Mouse (Mus musculus) kidney, postnatal 0 days (tissue): Measurements from ENCODE around the gene Notch2. TPM values are rescaled to one million over a fixed set of nuclear protein-coding genes. Genes with fewer than 3 reads are reported as not detected.

Experiments used
- ATAC-seq: fragments of 200-750 bp; cut with Nextera tagmentation; replicated peaks from 2 replicates; pipeline ENCODE4 v1.8.0; 2017; ENCODE audit warnings: low read depth, moderate number of reproducible peaks, moderate TSS enrichment, moderate library complexity; ENCODE audit not compliant: low FRiP score
- DNase-seq: peaks from one replicate; pipeline ENCODE4 v3.0.0-alpha.2; 2016; ENCODE audit warnings: low spot score
- H3K27ac ChIP-seq: fragments of 300-500 bp; sonication (generic); 2 replicates; pipeline ENCODE4 v1.5.1; 2014; ENCODE audit warnings: mild to moderate bottlenecking
- H3K27me3 ChIP-seq: fragments of 300-500 bp; sonication (generic); 2 replicates; pipeline ENCODE4 v1.6.1; 2014; ENCODE audit warnings: low read length, mixed read lengths; ENCODE audit not compliant: insufficient read depth
- H3K36me3 ChIP-seq: fragments of 300-500 bp; sonication (generic); 2 replicates; pipeline ENCODE4 v1.6.1; 2014; ENCODE audit warnings: low read length, mixed read lengths; ENCODE audit not compliant: insufficient read depth
- H3K4me1 ChIP-seq: fragments of 300-500 bp; sonication (generic); replicated peaks from 2 replicates; pipeline ENCODE4 v1.6.1; 2014; ENCODE audit warnings: antibody characterized with exemption, low read length, mixed read lengths; ENCODE audit not compliant: insufficient read depth
- H3K4me2 ChIP-seq: fragments of 300-500 bp; sonication (generic); 2 replicates; pipeline ENCODE4 v1.6.1; 2014; ENCODE audit warnings: mild to moderate bottlenecking, low read length, moderate library complexity, mixed read lengths
- H3K4me3 ChIP-seq: fragments of 300-500 bp; sonication (generic); replicated peaks from 2 replicates; pipeline ENCODE4 v1.5.1; 2014; ENCODE audit warnings: low read depth, low read length
- H3K9ac ChIP-seq: fragments of 300-500 bp; sonication (generic); 2 replicates; pipeline ENCODE4 v1.6.1; 2014; ENCODE audit warnings: low read depth, low read length
- H3K9me3 ChIP-seq: fragments of 300-500 bp; sonication (generic); replicated peaks from 2 replicates; pipeline ENCODE4 v1.6.1; 2016; ENCODE audit warnings: low read length, inconsistent platforms, mixed read lengths
- CTCF ChIP-seq: IDR thresholded peaks from 2 replicates; pipeline ENCODE4 v1.5.1; 2016; ENCODE audit warnings: antibody characterized with exemption, low read depth, mild to moderate bottlenecking, moderate library complexity
- WGBS: fragments of 180-500 bp; shearing (Covaris S2); extraction: QIAGEN DNeasy Blood & Tissue Kit; methylation state at CpG from one replicate; pipeline ENCODE4 v1.1.7; 2014; 5-methylcytosine and 5-hydroxymethylcytosine counted together
- polyA plus RNA-seq: library from polyadenylated mRNA; unstranded; fragments of >200 nt; fragmentation: Nextera tagmentation; extraction: Ambion mirVana; gene quantifications from 2 replicates; pipeline ENCODE4 v1.2.1, GENCODE M21; 2015

Notch2 gene
- polyA plus RNA-seq, 1 experiment from 2014 or later: 25.2 TPM

- H3K4me3 ChIP-seq: no peak overlapping the region
- DNase-seq: no peak
- TF ChIP-seq CTCF: no peak
- no peaks in the 10 kb centered on the region for H3K27me3 ChIP-seq
- ATAC-seq: no peak
- no peak overlapping the region for H3K27ac ChIP-seq
- H3K4me1 ChIP-seq: peaks cover 18% of the 10 kb centered on the region; the same call in 1 of the 2 replicates
- 62% methylated on average over 7 of the region's 7 CpGs for WGBS
- no peak overlapping the region for H3K4me2 ChIP-seq
- no peak overlapping the region for H3K9ac ChIP-seq
- no peaks in the 10 kb centered on the region for H3K9me3 ChIP-seq
- H3K36me3 ChIP-seq: peaks cover 25% of the 10 kb centered on the region; the same call in 1 of the 2 replicates
Observed at GRCm38 (mm10) chr3:98069161-98069560, 55.8 kb downstream of the Notch2 start.

DNA sequence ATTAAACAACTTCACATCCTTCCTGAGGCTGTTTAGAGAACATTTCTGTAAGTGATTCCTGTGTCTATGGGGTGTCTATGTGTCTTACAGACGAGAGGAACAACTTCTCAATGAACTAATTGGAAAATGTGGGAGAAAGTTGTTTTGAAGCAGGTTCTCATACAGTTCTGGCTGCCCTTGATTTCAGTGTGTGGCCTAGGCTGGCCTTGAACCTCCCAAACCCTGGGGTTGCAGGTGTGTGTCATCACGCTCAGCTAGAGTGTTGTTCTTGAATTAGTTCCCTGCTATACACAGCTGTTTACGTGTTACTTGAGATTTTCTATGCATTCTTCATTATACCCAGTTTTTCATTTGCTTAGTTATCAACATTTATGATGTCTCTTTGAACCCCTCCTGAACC lies 56.5 kb downstream of the Notch2 start:
- no peak overlapping the region for H3K4me3 ChIP-seq
- DNase-seq (no peak), ATAC-seq (no peak)
- peaks cover 17% of the 10 kb centered on the region; the same call in 1 of the 2 replicates for H3K4me1 ChIP-seq
- no peak for TF ChIP-seq CTCF
- no peaks in the 10 kb centered on the region for H3K9me3 ChIP-seq
- H3K27ac ChIP-seq: no peak overlapping the region
- no peaks in the 10 kb centered on the region for H3K27me3 ChIP-seq
- H3K36me3 ChIP-seq: peaks cover 25% of the 10 kb centered on the region; the same call in 1 of the 2 replicates
- no peak overlapping the region for H3K9ac ChIP-seq
- 81% methylated on average over 3 of the region's 3 CpGs for WGBS
- no peak overlapping the region for H3K4me2 ChIP-seq

- DNase-seq (no peak), ATAC-seq (no peak)
- TF ChIP-seq CTCF: no peak
- WGBS: 84% methylated on average over 8 of the region's 8 CpGs
- Histone ChIP-seq H3K9me3 (no peaks in the 10 kb centered on the region), H3K27me3 (no peaks in the 10 kb centered on the region), H3K36me3 (peaks cover 30% of the 10 kb centered on the region; the same call in 1 of the 2 replicates), H3K4me2 (no peak overlapping the region), H3K4me3 (no peak overlapping the region), H3K4me1 (0 out of 2 replicates have a peak, but pooled peaks cover 7% of the 10 kb centered on the region), H3K27ac (no peak overlapping the region), H3K9ac (no peak overlapping the region)
Observed at GRCm38 (mm10) chr3:98072570-98072969, 59.2 kb downstream of the Notch2 start.

GRCm38 (mm10) chr3:98073545-98073944 lies 60.2 kb downstream of the Notch2 start:
- no peak for TF ChIP-seq CTCF
- DNase-seq (peak; percentile 70), ATAC-seq (no peak)
- Histone ChIP-seq H3K9me3 (no peaks in the 10 kb centered on the region), H3K36me3 (peaks cover 38% of the 10 kb centered on the region; the same call in 1 of the 2 replicates), H3K4me3 (no peak overlapping the region), H3K9ac (no peak overlapping the region), H3K27me3 (no peaks in the 10 kb centered on the region), H3K4me1 (0 out of 2 replicates have a peak, but pooled peaks cover 3% of the 10 kb centered on the region), H3K27ac (peak overlapping the region; percentile 62; the same call in 1 of the 2 replicates), H3K4me2 (no peak overlapping the region)
- 72% methylated on average over 4 of the region's 4 CpGs for WGBS

DNA sequence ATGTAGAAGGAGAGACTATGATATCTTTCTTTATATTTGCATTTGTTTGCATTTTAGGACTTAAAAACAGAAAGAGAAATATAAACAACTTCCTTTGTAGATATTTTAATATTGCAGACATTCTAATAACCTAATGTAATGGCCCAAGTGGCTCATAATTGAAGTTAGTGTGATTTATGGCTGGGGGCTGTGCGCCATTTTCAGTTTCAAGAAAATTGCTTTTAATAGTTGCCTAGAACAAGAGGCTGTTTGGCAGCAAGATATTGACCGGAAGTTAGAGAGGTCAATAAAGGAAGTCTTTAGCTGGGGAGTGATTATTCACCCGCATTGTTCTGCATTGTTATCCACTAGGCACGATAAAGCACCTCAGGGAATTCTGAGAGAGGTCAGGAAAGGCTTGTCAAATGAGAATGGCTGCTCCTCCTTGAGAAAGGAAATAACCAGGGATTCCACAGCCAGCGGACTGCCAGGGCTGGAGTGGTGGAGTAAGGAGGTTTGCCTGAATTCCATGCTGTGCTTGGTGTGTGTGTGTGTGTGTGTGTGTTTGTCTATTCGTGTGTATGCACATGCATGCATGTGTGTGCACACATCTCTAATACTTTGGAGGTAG lies 61.4 kb downstream of the Notch2 start:
- no peak overlapping the region for H3K4me3 ChIP-seq
- H3K9me3 ChIP-seq: no peaks in the 10 kb centered on the region
- H3K27ac ChIP-seq: peak overlapping the region; percentile 32; the same call in 1 of the 2 replicates
- H3K36me3 ChIP-seq: peaks cover 38% of the 10 kb centered on the region; the same call in 1 of the 2 replicates
- H3K27me3 ChIP-seq: no peaks in the 10 kb centered on the region
- WGBS: 45% methylated on average over 6 of the region's 6 CpGs
- peak; percentile 76 for DNase-seq
- H3K9ac ChIP-seq: no peak overlapping the region
- no peak for TF ChIP-seq CTCF
- no peak for ATAC-seq
- H3K4me1 ChIP-seq: 0 out of 2 replicates have a peak, but pooled peaks cover 3% of the 10 kb centered on the region
- H3K4me2 ChIP-seq: no peak overlapping the region

- H3K27ac ChIP-seq: no peak overlapping the region
- 85% methylated on average over 5 of the region's 5 CpGs for WGBS
- H3K4me2 ChIP-seq: no peak overlapping the region
- H3K4me1 ChIP-seq: no peaks in the 10 kb centered on the region
- H3K9ac ChIP-seq: no peak overlapping the region
- H3K27me3 ChIP-seq: no peaks in the 10 kb centered on the region
- no peak for TF ChIP-seq CTCF
- H3K4me3 ChIP-seq: no peak overlapping the region
- DNase-seq: no peak
- H3K36me3 ChIP-seq: peaks cover 28% of the 10 kb centered on the region
- ATAC-seq: no peak
- H3K9me3 ChIP-seq: no peaks in the 10 kb centered on the region
Observed at GRCm38 (mm10) chr3:98077866-98078265, 64.5 kb downstream of the Notch2 start.
